Mouse (Mus musculus): ENCODE data around the gene Lrat. TPM values are rescaled to one million over a fixed set of nuclear protein-coding genes. Genes with fewer than 3 reads are reported as not detected.
A peak's percentile ranks its signal among the peaks of the same experiment; 100 is the strongest.

Gene Lrat
- total RNA-seq (2021), result under 1 TPM; 0.16 to 0.32 TPM

GRCm38 (mm10) chr3:82903613-82904205, at the start of gene Lrat:
Gene Lrat, minus strand, starts transcription at chr3:82903973.
- intact Hi-C loops (cut with DNase I), result no loop called here

DNA sequence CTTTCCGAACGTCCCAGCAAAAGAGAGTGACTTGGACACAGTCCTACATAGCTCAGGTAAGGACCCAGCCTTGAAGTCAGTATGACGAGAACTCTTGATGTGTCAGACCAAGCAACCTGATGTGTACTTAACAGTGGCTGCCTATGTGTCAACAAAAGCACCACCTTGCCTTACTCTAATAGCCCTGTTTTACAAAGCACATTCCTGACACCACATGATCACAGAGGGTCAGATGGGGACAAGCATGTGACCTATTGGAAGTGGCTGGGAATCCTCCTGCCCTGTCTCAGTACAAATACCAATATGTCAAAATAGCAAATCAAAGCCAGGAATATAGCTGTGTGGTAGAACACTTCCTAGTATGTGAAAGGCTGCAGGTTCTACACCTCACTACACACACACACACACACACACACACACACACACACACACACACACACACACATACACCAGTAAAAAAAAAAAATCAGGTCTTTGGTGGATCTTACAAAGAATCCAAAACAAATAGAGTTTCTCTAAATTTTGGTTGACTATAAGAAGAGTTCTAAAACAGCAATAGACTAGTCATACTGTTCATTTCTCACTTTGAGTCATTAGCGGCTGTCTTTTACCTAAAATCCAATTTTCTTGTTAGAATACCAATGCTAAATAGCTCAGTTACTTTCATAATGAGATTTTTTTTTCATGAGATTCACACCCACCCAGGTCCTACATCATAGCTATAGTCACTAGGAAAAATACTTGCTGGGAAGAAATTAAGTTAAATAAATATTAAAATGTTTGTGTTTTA, 48.6 kb upstream of the Lrat start:
- intact Hi-C loops (cut with DNase I), result no loop called here
- DNase-seq, result no peak

More at GRCm38 (mm10) chr3:82903613-82904205, at the start of gene Lrat:
- no peak for DNase-seq

DNA sequence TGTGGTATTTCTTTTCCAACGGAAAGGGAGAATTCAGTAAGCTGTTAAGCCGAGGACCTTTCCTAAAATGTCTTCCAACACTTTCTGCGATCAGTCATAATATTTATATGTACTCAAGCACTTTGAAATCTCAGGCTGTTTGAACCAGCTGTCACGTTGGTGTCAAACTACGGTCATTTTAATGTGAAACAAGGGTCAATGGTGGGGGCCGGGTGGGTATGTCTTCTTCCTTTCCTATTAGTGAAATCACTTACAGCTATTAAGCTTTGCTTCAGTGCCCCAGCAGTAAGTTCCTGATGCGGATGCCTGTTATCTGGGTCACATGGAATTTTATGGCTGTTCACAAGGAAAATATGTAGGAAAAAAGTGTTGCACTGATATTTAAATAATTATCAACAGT, 46.9 kb upstream of the Lrat start:
- intact Hi-C loops (cut with DNase I), result no loop called here
- DNase-seq, result no peak

DNA sequence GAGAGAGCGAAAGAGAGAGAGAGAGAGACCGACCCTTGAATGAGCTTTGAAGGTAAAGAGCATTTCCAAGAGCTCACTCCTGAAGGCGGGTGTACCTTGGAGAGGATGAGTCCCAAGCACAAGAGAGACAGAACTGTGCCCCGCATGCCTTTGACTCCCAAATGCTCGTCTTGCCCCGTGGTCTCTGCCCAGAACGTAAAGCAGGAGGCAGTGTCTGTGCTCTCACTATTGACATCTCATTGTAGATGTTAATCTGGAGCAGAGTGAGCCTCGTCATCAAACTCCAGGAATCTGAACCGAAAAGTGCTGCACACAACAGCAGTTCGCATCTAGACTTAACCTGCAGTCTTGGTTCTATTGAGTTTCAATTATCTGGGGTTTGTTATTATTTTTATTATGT, 46.4 kb upstream of the Lrat start:
- no peak for DNase-seq
- intact Hi-C loops (cut with DNase I), result no loop called here

- DNase-seq, result no peak
Measured at GRCm38 (mm10) chr3:82946375-82947107, 42.8 kb upstream of the Lrat start.

GRCm38 (mm10) chr3:82927917-82928316, 24.1 kb upstream of the Lrat start:
- intact Hi-C loops (cut with DNase I), result no loop called here
- DNase-seq, result no peak

More at GRCm38 (mm10) chr3:82946375-82947107, 42.8 kb upstream of the Lrat start:
- intact Hi-C loops (cut with DNase I), result no loop called here

GRCm38 (mm10) chr3:82915632-82916031, 11.9 kb upstream of the Lrat start:
- intact Hi-C loops (cut with DNase I), result no loop called here
- no peak for DNase-seq

DNA sequence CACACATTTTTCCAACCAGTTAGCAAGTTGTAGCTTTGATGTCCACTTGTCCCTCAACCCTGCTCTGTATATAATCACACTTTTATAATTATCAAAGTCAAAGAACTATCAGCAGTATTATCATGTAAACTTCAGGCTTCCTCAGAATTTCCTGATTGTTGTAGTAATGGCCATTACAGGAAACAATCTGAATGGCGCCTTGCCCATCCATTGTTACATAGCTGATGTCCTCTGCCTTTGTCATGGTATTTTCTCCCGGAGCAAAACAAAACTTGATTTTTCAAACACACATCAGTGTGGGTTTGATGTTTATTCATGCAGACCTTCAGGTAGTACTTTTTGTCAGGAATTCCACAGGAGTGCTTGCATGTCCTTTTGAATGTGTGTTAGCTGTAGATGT, 4.9 kb upstream of the Lrat start:
- intact Hi-C loops (cut with DNase I), result no loop called here
- DNase-seq, result no peak

GRCm38 (mm10) chr3:82904211-82904908, 587 bp upstream of the Lrat start:
- intact Hi-C loops (cut with DNase I), result no loop called here
- no peak for DNase-seq

GRCm38 (mm10) chr3:82902757-82903612, 788 bp downstream of the Lrat start:
- intact Hi-C loops (cut with DNase I), result no loop called here
- DNase-seq, result no peak

GRCm38 (mm10) chr3:82888842-82889241, 14.9 kb downstream of the Lrat start:
- intact Hi-C loops (cut with DNase I), result no loop called here
- DNase-seq, result no peak

DNA sequence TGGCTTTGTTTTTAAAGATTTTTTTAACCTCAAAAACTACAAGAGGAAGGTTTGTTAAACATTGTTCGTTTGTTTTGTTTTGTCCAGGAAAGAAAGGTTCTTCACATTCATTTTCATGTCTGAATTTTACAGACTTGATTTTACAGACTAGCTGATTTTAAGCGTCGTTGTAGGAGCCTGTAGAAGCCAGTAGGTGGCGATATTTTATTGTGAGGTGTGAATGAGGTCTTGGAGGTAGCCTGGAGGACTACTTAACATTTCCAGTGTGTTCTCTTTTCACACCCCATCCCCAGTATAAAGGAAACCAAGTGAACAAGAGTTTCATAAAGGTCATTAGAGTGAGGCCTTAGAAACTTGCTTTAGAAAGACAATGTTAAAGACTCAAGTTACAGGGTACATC, 26.5 kb downstream of the Lrat start:
- intact Hi-C loops (cut with DNase I), result loop anchor here (5.0 kb wide), 2 partner anchors 120 to 175 kb away; no protein-coding TSS in a partner anchor
- peak; percentile 16 for DNase-seq

GRCm38 (mm10) chr3:82876372-82876739, 27.4 kb downstream of the Lrat start, which contains the start of gene Rbm46:
Gene Rbm46, minus strand, starts transcription at chr3:82876483.
- intact Hi-C loops (cut with DNase I), result loop anchor here (5.0 kb wide), 2 partner anchors 121 to 176 kb away; no protein-coding TSS in a partner anchor
- peak; percentile 89 for DNase-seq

GRCm38 (mm10) chr3:82875671-82876371, 28.0 kb downstream of the Lrat start:
- peak; percentile 2 for DNase-seq
- intact Hi-C loops (cut with DNase I), result loop anchor here (5.0 kb wide), 2 partner anchors 121 to 176 kb away; no protein-coding TSS in a partner anchor

- intact Hi-C loops (cut with DNase I), result loop anchor here (2.0 kb wide), 2 partner anchors 451 to 493 kb away; no protein-coding TSS in a partner anchor
- DNase-seq, result peak; percentile 36
Measured at GRCm38 (mm10) chr3:82857414-82858077, 46.2 kb downstream of the Lrat start.

Data from left cerebral cortex, postnatal 4 days (tissue).